Mouse (Mus musculus): ENCODE data around the gene Slc2a12. TPM values are rescaled to one million over a fixed set of nuclear protein-coding genes. Genes with fewer than 3 reads are reported as not detected.

Slc2a12 gene
- polyA plus RNA-seq, 1 experiment, result not detected

- TF ChIP-seq GATA1 (IDR thresholded peaks at IDR 0.05; ENCODE audit: low read length), result no peak
Measured at GRCm38 (mm10) chr10:22644171-22644570, 640 bp upstream of the Slc2a12 start.

- no peak for TF ChIP-seq GATA1 (IDR thresholded peaks at IDR 0.05; ENCODE audit: low read length)
Measured at GRCm38 (mm10) chr10:22648702-22649101, 3.9 kb downstream of the Slc2a12 start.

- TF ChIP-seq GATA1 (IDR thresholded peaks at IDR 0.05; ENCODE audit: low read length), result no peak
Measured at GRCm38 (mm10) chr10:22653820-22654219, 9.0 kb downstream of the Slc2a12 start.

GRCm38 (mm10) chr10:22658534-22659385, 13.9 kb downstream of the Slc2a12 start:
- no peak for TF ChIP-seq GATA1 (IDR thresholded peaks at IDR 0.05; ENCODE audit: low read length)

- TF ChIP-seq GATA1 (IDR thresholded peaks at IDR 0.05; ENCODE audit: low read length), result no peak
Measured at GRCm38 (mm10) chr10:22659386-22659725, 14.5 kb downstream of the Slc2a12 start.

GRCm38 (mm10) chr10:22660286-22661000, 15.6 kb downstream of the Slc2a12 start:
- no peak for TF ChIP-seq GATA1 (IDR thresholded peaks at IDR 0.05; ENCODE audit: low read length)

GRCm38 (mm10) chr10:22668509-22668908, 23.7 kb downstream of the Slc2a12 start:
- TF ChIP-seq GATA1 (IDR thresholded peaks at IDR 0.05; ENCODE audit: low read length), result no peak

GRCm38 (mm10) chr10:22674176-22674575, 29.4 kb downstream of the Slc2a12 start:
- no peak for TF ChIP-seq GATA1 (IDR thresholded peaks at IDR 0.05; ENCODE audit: low read length)

GRCm38 (mm10) chr10:22675848-22676630, 31.2 kb downstream of the Slc2a12 start:
- no peak for TF ChIP-seq GATA1 (IDR thresholded peaks at IDR 0.05; ENCODE audit: low read length)

- TF ChIP-seq GATA1 (IDR thresholded peaks at IDR 0.05; ENCODE audit: low read length), result no peak
Measured at GRCm38 (mm10) chr10:22696236-22696635, 51.4 kb downstream of the Slc2a12 start.

GRCm38 (mm10) chr10:22696864-22697263, 52.1 kb downstream of the Slc2a12 start:
- no peak for TF ChIP-seq GATA1 (IDR thresholded peaks at IDR 0.05; ENCODE audit: low read length)

- no peak for TF ChIP-seq GATA1 (IDR thresholded peaks at IDR 0.05; ENCODE audit: low read length)
Measured at GRCm38 (mm10) chr10:22698158-22698953, 53.5 kb downstream of the Slc2a12 start.

GRCm38 (mm10) chr10:22699487-22700335, 54.9 kb downstream of the Slc2a12 start:
- no peak for TF ChIP-seq GATA1 (IDR thresholded peaks at IDR 0.05; ENCODE audit: low read length)

- TF ChIP-seq GATA1 (IDR thresholded peaks at IDR 0.05; ENCODE audit: low read length), result no peak
Measured at GRCm38 (mm10) chr10:22700773-22701172, 56.0 kb downstream of the Slc2a12 start.

Data from G1E-ER4 (cell line).